Mouse (Mus musculus) heart, adult 2 months (tissue): Measurements from ENCODE around the gene Ptch2.

Experiments used
- CTCF ChIP-seq: fragments of 200-600 bp; IDR thresholded peaks from 2 replicates; pipeline ENCODE4 v1.8.1; 2022; ENCODE audit warnings: antibody characterized with exemption, mild to moderate bottlenecking, moderate library complexity
- EP300 ChIP-seq: fragments of 200-500 bp; IDR thresholded peaks from 2 replicates; pipeline ENCODE4 v1.6.1; 2011; ENCODE audit warnings: low read depth, low read length, control low read depth; ENCODE audit not compliant: insufficient read depth
- POLR2A ChIP-seq: fragments of 200-500 bp; IDR thresholded peaks from 2 replicates; pipeline ENCODE4 v1.6.1; 2011; ENCODE audit warnings: mild to moderate bottlenecking, low read depth, low read length, control low read depth; ENCODE audit not compliant: insufficient read depth

GRCm38 (mm10) chr4:117070624-117071023, 25.3 kb upstream of the Ptch2 start:
- no peak for TF ChIP-seq CTCF
- TF ChIP-seq POLR2A = no peak
- no peak for TF ChIP-seq EP300
